Mouse (Mus musculus) embryo, embryonic 10.5 days (tissue): ENCODE results near the gene Dab2ip.

ENCODE experiments used
- DNase-seq: peaks from one replicate; pipeline ENCODE4 v3.0.0-alpha.2; 2015; ENCODE audit warnings: low spot score

The Dab2ip gene

GRCm38 (mm10) chr2:35595102-35595501, 37.0 kb downstream of the Dab2ip start:
- no peak for DNase-seq

DNA sequence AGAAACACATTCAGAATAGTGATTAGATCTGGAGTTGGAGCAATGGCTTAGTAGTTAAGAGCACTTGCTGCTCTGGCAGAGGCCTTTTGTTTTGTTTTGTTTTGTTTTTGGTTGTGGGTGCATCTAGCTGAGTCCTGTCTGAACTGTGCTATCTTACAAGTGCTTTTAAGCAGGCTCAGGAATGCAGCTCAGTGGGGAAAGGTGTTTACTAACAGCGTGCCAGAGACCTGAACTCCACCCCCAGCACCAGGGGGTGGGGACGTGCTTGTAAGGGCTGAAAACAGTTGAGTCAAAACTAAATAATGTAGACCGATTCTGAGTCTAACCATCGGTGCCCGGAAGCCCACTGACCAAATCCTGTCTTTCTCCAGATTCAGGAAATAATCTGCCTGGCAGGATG, 37.7 kb downstream of the Dab2ip start:
- no peak for DNase-seq

GRCm38 (mm10) chr2:35596796-35597195, 38.7 kb downstream of the Dab2ip start:
- DNase-seq: no peak

- no peak for DNase-seq
Observed at GRCm38 (mm10) chr2:35598819-35599218, 40.8 kb downstream of the Dab2ip start.

- DNase-seq: no peak
Observed at GRCm38 (mm10) chr2:35601665-35602064, 43.6 kb downstream of the Dab2ip start.

- DNase-seq: no peak
Observed at GRCm38 (mm10) chr2:35607476-35607875, 49.4 kb downstream of the Dab2ip start.

GRCm38 (mm10) chr2:35608856-35609255, 50.8 kb downstream of the Dab2ip start:
- DNase-seq: no peak

- DNase-seq: no peak
Observed at GRCm38 (mm10) chr2:35609317-35609716, 51.3 kb downstream of the Dab2ip start.

DNA sequence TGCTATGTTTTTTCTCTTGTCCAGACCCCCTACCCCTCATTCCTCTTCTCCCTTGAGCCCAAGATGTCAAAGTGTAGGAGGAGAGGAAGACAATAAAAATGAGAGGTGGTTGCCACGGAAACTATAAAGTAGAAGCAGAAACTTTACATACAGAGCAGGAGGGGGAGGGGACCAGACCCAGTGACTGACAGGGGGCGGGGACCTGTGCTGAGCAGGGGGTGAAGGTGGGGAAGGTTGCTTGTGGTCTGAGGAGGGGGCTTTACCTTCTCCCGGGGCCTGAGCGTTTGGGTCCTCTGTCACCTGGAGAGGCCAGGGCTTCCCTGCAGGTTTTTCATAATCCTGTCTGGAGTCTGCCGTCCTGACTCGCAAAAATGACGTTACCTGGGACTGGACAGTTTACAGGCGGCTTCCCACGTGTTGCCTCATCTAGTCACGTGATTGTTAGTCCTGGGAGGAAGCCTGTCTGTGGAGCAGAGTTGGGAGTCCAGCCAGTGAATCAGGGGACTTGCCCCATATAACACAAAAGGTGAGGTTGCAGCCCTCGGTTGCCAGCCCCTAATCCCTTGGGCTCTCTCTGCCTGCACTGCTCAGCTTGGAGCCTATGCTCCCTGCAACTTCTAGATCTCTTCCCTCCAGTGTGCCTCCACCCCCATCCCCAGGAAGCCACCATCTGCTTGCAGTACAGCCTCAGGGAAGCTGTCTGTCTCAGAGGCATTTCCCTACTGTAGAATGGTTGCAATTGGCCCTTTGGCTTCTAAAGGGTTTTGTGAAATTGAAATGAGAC, 52.3 kb downstream of the Dab2ip start:
- DNase-seq: peak; percentile 54

DNA sequence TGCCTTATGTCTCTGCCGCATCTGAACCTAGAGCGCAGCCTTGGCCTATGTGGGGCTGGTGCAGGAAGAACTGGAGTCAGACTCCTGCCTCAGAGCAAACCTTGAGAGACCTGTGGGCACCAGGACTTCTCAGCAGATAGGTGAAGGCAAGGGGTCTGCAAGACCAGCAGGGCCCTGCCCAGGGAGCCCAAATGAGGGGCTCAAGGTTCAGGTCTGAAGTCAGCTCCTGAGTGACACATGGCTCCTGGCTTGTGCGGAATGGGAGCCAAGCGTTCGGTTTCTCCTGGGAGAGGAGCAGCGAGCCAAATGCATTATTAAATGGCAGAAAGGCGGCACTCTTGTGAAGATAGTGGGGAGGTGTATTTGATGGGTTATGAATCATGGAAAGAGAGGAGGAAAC, 52.9 kb downstream of the Dab2ip start:
- DNase-seq: no peak

GRCm38 (mm10) chr2:35611645-35612044, 53.6 kb downstream of the Dab2ip start:
- no peak for DNase-seq

DNA sequence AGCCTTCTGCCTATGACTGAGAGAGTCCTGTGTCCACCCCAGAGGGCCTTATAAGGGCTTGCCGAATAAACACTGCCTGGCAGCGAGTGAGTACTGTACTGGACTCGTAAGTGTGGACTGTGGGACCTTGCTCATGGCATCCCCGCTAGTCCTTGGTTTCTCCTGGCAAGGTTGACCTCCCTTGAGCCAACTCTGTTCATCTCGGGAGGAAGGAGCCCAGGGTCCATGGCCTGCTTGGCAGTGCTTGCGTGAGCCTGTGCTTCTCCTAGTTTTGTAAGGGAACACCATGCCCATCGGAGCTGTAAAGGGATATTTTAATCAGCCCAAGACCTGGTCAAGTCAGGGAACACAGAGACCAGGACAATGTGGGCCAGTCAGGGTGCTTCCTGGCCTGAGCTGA, 54.2 kb downstream of the Dab2ip start:
- no peak for DNase-seq

DNA sequence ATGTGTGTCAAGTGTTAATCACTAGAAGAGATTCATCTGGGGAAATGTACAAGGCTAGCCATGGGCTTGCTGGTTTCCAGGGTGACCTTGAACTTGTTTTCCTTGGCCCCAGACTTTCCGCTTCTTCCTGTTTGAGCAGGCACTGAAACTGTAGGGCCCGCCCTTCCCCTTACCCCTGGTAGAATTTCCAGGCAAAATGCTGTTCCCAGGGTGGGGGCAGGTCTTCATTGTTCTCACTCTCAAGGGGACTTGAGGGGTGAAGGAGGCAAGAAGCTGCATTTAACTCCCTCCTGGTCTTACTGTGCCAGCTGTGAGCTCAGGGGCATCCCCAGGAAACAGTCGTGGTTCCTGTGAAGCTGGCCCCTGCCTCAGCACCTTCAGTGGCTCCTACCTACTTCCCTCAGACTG, 55.9 kb downstream of the Dab2ip start:
- DNase-seq: peak; percentile 49

DNA sequence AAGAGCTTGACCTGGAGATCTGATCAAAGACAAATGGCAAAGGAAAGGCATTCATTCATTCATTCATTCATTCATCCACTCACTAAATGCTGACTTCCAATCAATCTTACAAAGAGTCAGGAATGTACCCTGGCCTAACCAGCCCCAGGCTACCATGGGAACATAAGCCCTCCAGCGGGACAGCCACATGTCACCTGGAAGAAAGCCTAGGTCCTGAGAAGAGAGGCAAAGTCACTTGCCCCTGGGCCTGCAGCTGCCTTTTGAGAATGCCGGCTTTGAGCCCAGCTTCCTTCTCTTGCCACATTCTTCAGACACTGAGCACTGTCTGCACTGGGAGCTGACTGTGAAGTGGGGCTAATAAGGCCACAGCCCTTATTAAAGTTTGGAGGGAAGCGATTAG, 56.3 kb downstream of the Dab2ip start:
- DNase-seq: no peak

GRCm38 (mm10) chr2:35615366-35615765, 57.3 kb downstream of the Dab2ip start:
- DNase-seq: no peak

GRCm38 (mm10) chr2:35615977-35616376, 57.9 kb downstream of the Dab2ip start:
- no peak for DNase-seq

DNA sequence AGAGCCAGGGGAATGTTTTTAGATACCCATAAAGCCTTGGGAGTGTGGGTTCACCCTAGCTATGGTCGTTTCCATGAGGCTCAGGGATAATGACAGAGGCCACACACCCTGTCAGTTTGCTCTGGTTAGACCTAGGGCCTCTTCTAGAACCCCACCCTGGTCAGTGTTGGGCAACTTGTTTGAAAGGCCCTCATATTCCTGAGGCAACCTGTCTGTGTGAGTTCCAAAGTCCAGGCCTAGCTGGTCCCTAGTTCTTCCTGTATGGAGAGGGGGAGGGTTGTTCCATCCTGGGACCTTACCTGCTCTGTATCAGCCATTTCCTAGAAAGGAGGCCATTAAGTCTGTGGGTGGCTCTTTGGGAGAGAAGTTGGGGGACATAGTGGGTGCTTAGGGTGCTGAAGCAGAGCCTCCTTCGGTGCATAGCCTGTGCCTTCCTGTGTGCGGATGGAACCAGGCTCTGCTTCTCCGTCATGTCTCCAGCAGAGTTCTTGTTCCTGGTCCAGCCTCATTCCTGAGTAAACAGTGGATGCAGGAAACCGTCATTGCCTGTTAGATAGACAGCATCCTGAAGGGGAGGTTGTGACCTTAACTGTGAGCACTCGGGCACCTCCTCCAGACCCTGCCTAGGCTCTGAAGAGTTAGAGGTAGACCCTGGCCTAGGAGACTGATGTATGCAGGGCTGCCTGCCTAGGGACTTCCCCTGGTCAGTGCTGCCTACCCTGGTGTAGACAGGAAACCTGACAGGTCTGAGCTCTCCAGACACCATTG, 59.0 kb downstream of the Dab2ip start:
- no peak for DNase-seq

GRCm38 (mm10) chr2:35618981-35619380, 60.9 kb downstream of the Dab2ip start:
- DNase-seq: no peak

DNA sequence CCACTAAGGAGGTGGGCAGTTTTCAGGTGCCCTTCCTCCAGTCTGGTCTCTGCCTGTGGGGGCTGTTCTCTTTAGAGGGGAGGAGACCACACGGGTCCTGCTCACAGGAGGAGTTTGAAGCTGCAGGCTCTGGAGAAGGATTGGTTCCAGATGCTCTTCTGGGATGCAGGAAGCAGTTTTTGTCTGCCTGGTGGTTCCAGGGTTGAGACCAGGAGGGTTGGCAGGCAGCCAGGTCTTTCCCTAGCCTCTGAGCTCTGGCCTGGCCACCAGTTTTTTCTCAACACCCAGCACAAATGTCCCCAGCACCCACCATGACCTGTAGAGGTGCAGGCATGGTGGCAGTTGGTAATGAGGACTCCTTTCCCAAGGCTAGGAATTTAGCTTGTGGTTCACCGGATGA, 61.5 kb downstream of the Dab2ip start:
- peak; percentile 61 for DNase-seq

DNA sequence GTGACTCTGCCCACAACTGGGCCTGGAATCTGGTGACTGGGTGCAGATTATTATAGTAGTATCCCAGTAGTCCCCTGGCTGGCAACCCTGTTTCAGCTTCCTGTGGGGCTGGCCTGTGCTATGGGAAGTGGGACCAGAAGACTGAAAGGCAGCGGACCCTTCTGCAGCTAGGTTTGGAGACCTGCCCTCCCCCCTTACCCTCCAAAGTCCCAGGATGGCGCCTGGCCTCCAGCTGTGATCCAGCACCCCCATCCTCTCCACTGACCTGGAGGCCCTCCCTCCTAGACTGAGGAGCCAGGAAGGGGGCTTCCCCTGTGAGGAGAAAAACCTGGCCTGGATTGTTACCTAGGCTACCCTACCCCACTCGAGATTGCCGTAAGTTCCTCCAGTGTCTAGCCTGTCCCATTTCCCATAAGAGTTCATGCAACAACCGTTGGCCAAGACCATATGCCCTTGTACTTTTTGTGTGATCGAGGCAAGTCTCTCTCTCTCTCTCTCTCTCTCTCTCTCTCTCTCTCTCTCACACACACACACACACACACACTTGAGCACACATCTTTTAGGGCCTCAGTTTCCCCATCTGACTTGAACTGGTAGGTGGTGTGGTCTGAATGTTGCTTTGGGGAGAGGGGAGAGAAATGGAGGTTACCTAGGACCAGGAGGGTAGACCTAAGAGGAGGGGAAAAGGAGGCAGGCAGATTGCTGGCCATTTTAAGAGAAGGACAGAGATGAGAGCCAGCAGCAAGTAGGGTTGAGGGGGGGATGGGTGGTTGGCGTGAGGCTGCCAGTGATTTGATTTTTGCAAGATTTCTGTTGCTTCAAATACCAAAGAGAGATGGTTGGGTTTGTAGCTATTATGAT, 62.5 kb downstream of the Dab2ip start:
- DNase-seq: peak; percentile 85

DNA sequence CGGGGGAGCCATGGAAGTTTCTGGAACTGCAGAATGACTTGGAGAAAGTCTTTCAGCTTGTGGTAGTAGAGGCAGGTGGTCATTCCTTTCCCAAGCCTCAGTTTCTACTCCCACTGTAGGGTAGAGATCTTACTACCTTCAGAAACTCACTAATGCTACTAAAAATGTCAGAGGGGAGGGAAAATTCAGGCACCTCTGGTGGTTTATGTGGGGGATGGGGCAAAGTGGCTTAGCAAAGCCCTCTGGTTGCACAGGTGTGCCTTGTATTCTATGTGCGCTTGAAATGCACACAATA, 63.1 kb downstream of the Dab2ip start:
- DNase-seq: no peak

- DNase-seq: peak; percentile 85
Observed at GRCm38 (mm10) chr2:35621796-35622195, 63.7 kb downstream of the Dab2ip start.
